Mouse (Mus musculus) neural tube, embryonic 14.5 days (tissue): ENCODE data around the gene Slc9a2. TPM values are rescaled to one million over a fixed set of nuclear protein-coding genes. Genes with fewer than 3 reads are reported as not detected.

Experiments used
- ATAC-seq: fragments of 200-750 bp; cut with Nextera tagmentation; 2 replicates; pipeline ENCODE4 v1.8.0; 2017; ENCODE audit warnings: low read depth, mild to moderate bottlenecking, moderate TSS enrichment, moderate library complexity
- H3K27ac ChIP-seq: fragments of 300-500 bp; sonication (generic); 2 replicates; pipeline ENCODE4 v1.5.1; 2014; ENCODE audit warnings: low read depth, mild to moderate bottlenecking, control low read depth, low read length, moderate library complexity, mixed read lengths
- H3K27me3 ChIP-seq: fragments of 300-500 bp; sonication (generic); 2 replicates; pipeline ENCODE4 v1.6.1; 2014; ENCODE audit warnings: low read length; ENCODE audit not compliant: control insufficient read depth, insufficient read depth
- H3K36me3 ChIP-seq: fragments of 300-500 bp; sonication (generic); 2 replicates; pipeline ENCODE4 v1.6.1; 2014; ENCODE audit warnings: low read length, mixed read lengths; ENCODE audit not compliant: control insufficient read depth, insufficient read depth
- H3K4me1 ChIP-seq: fragments of 300-500 bp; sonication (generic); 2 replicates; pipeline ENCODE4 v1.6.1; 2014; ENCODE audit warnings: low read length; ENCODE audit not compliant: control insufficient read depth, insufficient read depth
- H3K4me2 ChIP-seq: fragments of 300-500 bp; sonication (generic); 2 replicates; pipeline ENCODE4 v1.6.1; 2014; ENCODE audit warnings: mild to moderate bottlenecking, low read depth, low read length, control low read depth
- H3K4me3 ChIP-seq: fragments of 300-500 bp; sonication (generic); 2 replicates; pipeline ENCODE4 v1.5.1; 2014; ENCODE audit warnings: low read depth, low read length, control low read depth, mixed read lengths
- H3K9ac ChIP-seq: fragments of 300-500 bp; sonication (generic); replicated peaks from 2 replicates; pipeline ENCODE4 v1.6.1; 2014; ENCODE audit warnings: low read depth, mild to moderate bottlenecking, control low read depth, low read length, mixed read lengths
- H3K9me3 ChIP-seq: fragments of 300-500 bp; sonication (generic); 2 replicates; pipeline ENCODE4 v1.6.1; 2016; ENCODE audit warnings: low read length; ENCODE audit not compliant: control insufficient read depth
- WGBS: fragments of 180-500 bp; shearing (Covaris S2); extraction: QIAGEN DNeasy Blood & Tissue Kit; methylation state at CpG from one replicate; pipeline ENCODE4 v1.1.7; 2014; 5-methylcytosine and 5-hydroxymethylcytosine counted together
- polyA plus RNA-seq: library from polyadenylated mRNA; unstranded; fragments of >200 nt; fragmentation: Nextera tagmentation; extraction: Ambion mirVana; gene quantifications from 2 replicates; pipeline ENCODE4 v1.2.1, GENCODE M21; 2014

Slc9a2 gene
- polyA plus RNA-seq, 1 experiment from 2014 or later, result 0.16 TPM

DNA sequence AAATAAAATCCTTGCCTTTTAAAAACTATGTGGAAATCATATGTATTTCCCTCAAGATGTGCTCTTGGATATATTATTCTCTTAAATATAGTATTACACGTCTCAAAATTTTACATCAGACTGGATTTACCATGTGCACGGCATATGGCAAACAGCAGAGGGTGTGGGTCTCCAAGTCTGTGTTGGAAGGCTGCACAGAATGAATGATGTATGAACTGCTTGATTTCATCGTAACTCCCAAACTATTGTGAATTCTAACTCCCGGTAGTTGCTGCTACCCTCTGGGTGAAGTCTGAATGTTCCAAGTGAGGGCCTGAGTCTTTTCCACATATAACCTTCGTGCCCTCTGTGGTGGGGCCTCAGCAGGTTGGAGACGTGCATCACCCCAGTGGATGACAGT, 108.6 kb downstream of the Slc9a2 start:
- H3K4me2 ChIP-seq, result no peak overlapping the region
- H3K9ac ChIP-seq, result no peak overlapping the region
- no peaks in the 10 kb centered on the region for H3K36me3 ChIP-seq
- no peaks in the 10 kb centered on the region for H3K27me3 ChIP-seq
- no peak overlapping the region for H3K27ac ChIP-seq
- WGBS, result 79% methylated on average over 6 of the region's 6 CpGs
- H3K4me3 ChIP-seq, result no peak overlapping the region
- no peak for ATAC-seq
- no peaks in the 10 kb centered on the region; the same call in 1 of the 2 replicates for H3K4me1 ChIP-seq
- no peaks in the 10 kb centered on the region for H3K9me3 ChIP-seq

GRCm38 (mm10) chr1:40789666-40790233, 109.4 kb downstream of the Slc9a2 start:
- Histone ChIP-seq H3K27me3 (no peaks in the 10 kb centered on the region), H3K36me3 (no peaks in the 10 kb centered on the region), H3K4me2 (peak overlapping the region; percentile 69), H3K4me3 (peak overlapping the region; percentile 54), H3K4me1 (no peaks in the 10 kb centered on the region; the same call in 1 of the 2 replicates), H3K9ac (peak overlapping the region; percentile 39), H3K9me3 (no peaks in the 10 kb centered on the region), H3K27ac (no peak overlapping the region)
- ATAC-seq, result peak; percentile 42
- 19% methylated on average over 5 of the region's 5 CpGs for WGBS

- no peak within 1 kb of the TSS for H3K27ac ChIP-seq
These were observed 110.2 kb downstream of the Slc9a2 start, which contains the start of gene Mfsd9 for GRCm38 (mm10) chr1:40790324-40791141. TSS of gene Mfsd9 (minus strand) at chr1:40790687.

GRCm38 (mm10) chr1:40795508-40795907, 115.1 kb downstream of the Slc9a2 start:
- Histone ChIP-seq H3K36me3 (no peaks in the 10 kb centered on the region), H3K27ac (no peak overlapping the region), H3K4me3 (no peak overlapping the region), H3K9me3 (no peaks in the 10 kb centered on the region), H3K4me2 (no peak overlapping the region), H3K27me3 (no peaks in the 10 kb centered on the region), H3K9ac (no peak overlapping the region), H3K4me1 (no peaks in the 10 kb centered on the region)
- WGBS, result 92% methylated on average over 1 of the region's 1 CpGs
- ATAC-seq, result no peak

More at GRCm38 (mm10) chr1:40790324-40791141, 110.2 kb downstream of the Slc9a2 start, which contains the start of gene Mfsd9:
- Histone ChIP-seq H3K4me2 (peak within 1 kb of the TSS; percentile 69), H3K4me1 (no peaks in the 10 kb centered on the region; the same call in 1 of the 2 replicates), H3K27me3 (no peaks in the 10 kb centered on the region), H3K9ac (peak within 1 kb of the TSS; percentile 39), H3K36me3 (no peaks in the 10 kb centered on the region), H3K4me3 (peak within 1 kb of the TSS; percentile 54), H3K9me3 (no peaks in the 10 kb centered on the region)
- peak; percentile 94 for ATAC-seq
- 7% methylated on average over 38 of the region's 38 CpGs for WGBS

GRCm38 (mm10) chr1:40797348-40797747, 117.0 kb downstream of the Slc9a2 start:
- no peak overlapping the region for H3K27ac ChIP-seq
- H3K4me1 ChIP-seq, result no peaks in the 10 kb centered on the region
- H3K9ac ChIP-seq, result no peak overlapping the region
- H3K4me3 ChIP-seq, result no peak overlapping the region
- no peaks in the 10 kb centered on the region for H3K9me3 ChIP-seq
- no peaks in the 10 kb centered on the region for H3K36me3 ChIP-seq
- no peak overlapping the region for H3K4me2 ChIP-seq
- ATAC-seq, result peak; percentile 68; the same call in 1 of the 2 replicates
- 12% methylated on average over 5 of the region's 5 CpGs for WGBS
- no peaks in the 10 kb centered on the region for H3K27me3 ChIP-seq

GRCm38 (mm10) chr1:40799121-40799520, 118.7 kb downstream of the Slc9a2 start:
- Histone ChIP-seq H3K4me3 (no peak overlapping the region), H3K9me3 (no peaks in the 10 kb centered on the region), H3K27ac (no peak overlapping the region), H3K4me1 (no peaks in the 10 kb centered on the region), H3K9ac (no peak overlapping the region), H3K36me3 (no peaks in the 10 kb centered on the region), H3K4me2 (no peak overlapping the region), H3K27me3 (no peaks in the 10 kb centered on the region)
- ATAC-seq, result no peak
- WGBS, result 89% methylated on average over 8 of the region's 8 CpGs

GRCm38 (mm10) chr1:40800908-40801307, 120.5 kb downstream of the Slc9a2 start:
- ATAC-seq, result no peak

DNA sequence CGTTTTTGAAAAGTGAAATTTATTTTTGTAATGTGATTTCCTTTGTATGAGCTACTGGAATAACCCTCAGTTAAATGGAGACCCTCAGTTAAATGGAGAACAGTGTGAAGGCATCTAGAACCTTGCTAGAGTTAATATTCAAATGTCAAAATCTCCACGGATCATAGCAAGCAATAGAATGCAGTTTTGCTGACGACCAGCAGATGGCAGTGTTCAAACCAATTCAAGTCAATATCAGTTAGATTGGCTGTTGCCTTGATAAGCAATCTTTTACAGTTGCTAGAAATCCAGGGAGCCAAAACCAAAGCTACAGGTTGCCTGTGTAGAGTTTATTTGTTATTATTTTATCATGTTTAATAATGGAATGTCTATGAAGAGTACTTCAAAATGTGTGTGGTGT, 122.4 kb downstream of the Slc9a2 start:
- ATAC-seq, result no peak
- 24% methylated on average over 3 of the region's 3 CpGs for whole genome bisulfite sequencing
- Histone ChIP-seq H3K9me3 (no peaks in the 10 kb centered on the region), H3K36me3 (no peaks in the 10 kb centered on the region), H3K27ac (no peak overlapping the region), H3K4me3 (no peak overlapping the region), H3K4me2 (no peak overlapping the region), H3K4me1 (no peaks in the 10 kb centered on the region), H3K9ac (no peak overlapping the region), H3K27me3 (no peaks in the 10 kb centered on the region)

More at GRCm38 (mm10) chr1:40800908-40801307, 120.5 kb downstream of the Slc9a2 start:
- Histone ChIP-seq H3K4me1 (no peaks in the 10 kb centered on the region), H3K27ac (no peak overlapping the region), H3K27me3 (no peaks in the 10 kb centered on the region), H3K9ac (no peak overlapping the region), H3K36me3 (no peaks in the 10 kb centered on the region), H3K4me3 (no peak overlapping the region), H3K4me2 (no peak overlapping the region), H3K9me3 (no peaks in the 10 kb centered on the region)
- 89% methylated on average over 5 of the region's 5 CpGs for WGBS

- Histone ChIP-seq H3K36me3 (no peaks in the 10 kb centered on the region), H3K4me2 (no peak overlapping the region), H3K4me1 (no peaks in the 10 kb centered on the region), H3K27me3 (no peaks in the 10 kb centered on the region), H3K9ac (no peak overlapping the region), H3K4me3 (no peak overlapping the region), H3K27ac (no peak overlapping the region), H3K9me3 (no peaks in the 10 kb centered on the region)
- ATAC-seq, result no peak
- 90% methylated on average over 12 of the region's 12 CpGs for WGBS
These were observed 123.7 kb downstream of the Slc9a2 start for GRCm38 (mm10) chr1:40804118-40804517.
